Mouse (Mus musculus): ENCODE measurements around the gene Glis3. TPM values are rescaled to one million over a fixed set of nuclear protein-coding genes. Genes with fewer than 3 reads are reported as not detected.

Gene Glis3
- total and polyA plus RNA-seq, 2 experiments from 2014 or later = 1.8 to 16.2 TPM

GRCm38 (mm10) chr19:28624571-28624970 is 55.3 kb downstream of the Glis3 start:
- no peak for ATAC-seq
- no peaks in the 10 kb centered on the region for H3K9me3 ChIP-seq (ENCODE audit: low read length)

GRCm38 (mm10) chr19:28623726-28624125 is 56.2 kb downstream of the Glis3 start:
- H3K27ac ChIP-seq = no peak overlapping the region
- 73% methylated on average over 9 of the region's 10 CpGs for WGBS
- no peak for DNase-seq (ENCODE audit: low spot score)
- ATAC-seq = no peak
- H3K27me3 ChIP-seq (ENCODE audit: insufficient read depth, low read length) = no peaks in the 10 kb centered on the region
- no peaks in the 10 kb centered on the region for H3K36me3 ChIP-seq (ENCODE audit: insufficient read depth, low read length)
- no peaks in the 10 kb centered on the region for H3K4me1 ChIP-seq (ENCODE audit: insufficient read depth, low read length)
- no peaks in the 10 kb centered on the region for H3K9me3 ChIP-seq (ENCODE audit: low read length)
- no peak overlapping the region for H3K9ac ChIP-seq (replicated peaks; ENCODE audit: low read length)
- TF ChIP-seq CTCF (IDR thresholded peaks at IDR 0.05; ENCODE audit: low read depth) = no peak
- no peak overlapping the region for H3K4me2 ChIP-seq (ENCODE audit: low read depth, low read length)
- H3K4me3 ChIP-seq (ENCODE audit: low read length) = no peak overlapping the region

More at GRCm38 (mm10) chr19:28624571-28624970, 55.3 kb downstream of the Glis3 start:
- H3K9ac ChIP-seq (replicated peaks; ENCODE audit: low read length) = no peak overlapping the region
- no peak overlapping the region for H3K4me2 ChIP-seq (ENCODE audit: low read depth, low read length)
- 79% methylated on average over 1 of the region's 1 CpGs for WGBS
- H3K4me3 ChIP-seq (ENCODE audit: low read length) = no peak overlapping the region
- H3K36me3 ChIP-seq (ENCODE audit: insufficient read depth, low read length) = no peaks in the 10 kb centered on the region
- DNase-seq (ENCODE audit: low spot score) = no peak
- no peak for TF ChIP-seq CTCF (IDR thresholded peaks at IDR 0.05; ENCODE audit: low read depth)
- H3K27me3 ChIP-seq (ENCODE audit: insufficient read depth, low read length) = no peaks in the 10 kb centered on the region
- no peaks in the 10 kb centered on the region for H3K4me1 ChIP-seq (ENCODE audit: insufficient read depth, low read length)
- H3K27ac ChIP-seq = no peak overlapping the region

GRCm38 (mm10) chr19:28621608-28622505 is 58.0 kb downstream of the Glis3 start:
- no peak for TF ChIP-seq CTCF (IDR thresholded peaks at IDR 0.05; ENCODE audit: low read depth)
- no peak overlapping the region for H3K9ac ChIP-seq (replicated peaks; ENCODE audit: low read length)
- H3K4me1 ChIP-seq (ENCODE audit: insufficient read depth, low read length) = no peaks in the 10 kb centered on the region
- no peaks in the 10 kb centered on the region for H3K9me3 ChIP-seq (ENCODE audit: low read length)
- no peak for ATAC-seq
- H3K4me3 ChIP-seq (ENCODE audit: low read length) = no peak overlapping the region
- no peaks in the 10 kb centered on the region for H3K36me3 ChIP-seq (ENCODE audit: insufficient read depth, low read length)
- H3K27ac ChIP-seq = no peak overlapping the region
- no peak overlapping the region for H3K4me2 ChIP-seq (ENCODE audit: low read depth, low read length)
- no peak for DNase-seq (ENCODE audit: low spot score)
- no peaks in the 10 kb centered on the region for H3K27me3 ChIP-seq (ENCODE audit: insufficient read depth, low read length)
- 91% methylated on average over 11 of the region's 11 CpGs for WGBS

GRCm38 (mm10) chr19:28617736-28618135 is 62.1 kb downstream of the Glis3 start:
- no peak for TF ChIP-seq CTCF (IDR thresholded peaks at IDR 0.05; ENCODE audit: low read depth)
- H3K9ac ChIP-seq (replicated peaks; ENCODE audit: low read length) = no peak overlapping the region
- no peaks in the 10 kb centered on the region for H3K36me3 ChIP-seq (ENCODE audit: insufficient read depth, low read length)
- no peaks in the 10 kb centered on the region for H3K4me1 ChIP-seq (ENCODE audit: insufficient read depth, low read length)
- DNase-seq (ENCODE audit: low spot score) (no peak), ATAC-seq (no peak)
- no peak overlapping the region for H3K4me2 ChIP-seq (ENCODE audit: low read depth, low read length)
- H3K9me3 ChIP-seq (ENCODE audit: low read length) = no peaks in the 10 kb centered on the region
- H3K4me3 ChIP-seq (ENCODE audit: low read length) = no peak overlapping the region
- H3K27me3 ChIP-seq (ENCODE audit: insufficient read depth, low read length) = no peaks in the 10 kb centered on the region
- H3K27ac ChIP-seq = no peak overlapping the region
- 78% methylated on average over 7 of the region's 7 CpGs for WGBS

GRCm38 (mm10) chr19:28617191-28617590 is 62.7 kb downstream of the Glis3 start:
- Histone ChIP-seq H3K36me3 (ENCODE audit: insufficient read depth, low read length) (no peaks in the 10 kb centered on the region), H3K9ac (replicated peaks; ENCODE audit: low read length) (no peak overlapping the region), H3K27me3 (ENCODE audit: insufficient read depth, low read length) (no peaks in the 10 kb centered on the region), H3K27ac (no peak overlapping the region), H3K9me3 (ENCODE audit: low read length) (no peaks in the 10 kb centered on the region), H3K4me1 (ENCODE audit: insufficient read depth, low read length) (no peaks in the 10 kb centered on the region), H3K4me2 (ENCODE audit: low read depth, low read length) (no peak overlapping the region), H3K4me3 (ENCODE audit: low read length) (no peak overlapping the region)
- no peak for DNase-seq (ENCODE audit: low spot score)
- TF ChIP-seq CTCF (IDR thresholded peaks at IDR 0.05; ENCODE audit: low read depth) = no peak
- WGBS = 42% methylated on average over 8 of the region's 8 CpGs
- ATAC-seq = no peak

- Histone ChIP-seq H3K4me1 (ENCODE audit: insufficient read depth, low read length) (no peaks in the 10 kb centered on the region), H3K9me3 (ENCODE audit: low read length) (no peaks in the 10 kb centered on the region), H3K4me3 (ENCODE audit: low read length) (no peak overlapping the region), H3K9ac (replicated peaks; ENCODE audit: low read length) (no peak overlapping the region), H3K4me2 (ENCODE audit: low read depth, low read length) (no peak overlapping the region), H3K27me3 (ENCODE audit: insufficient read depth, low read length) (no peaks in the 10 kb centered on the region), H3K27ac (no peak overlapping the region), H3K36me3 (ENCODE audit: insufficient read depth, low read length) (no peaks in the 10 kb centered on the region)
- WGBS = 55% methylated on average over 1 of the region's 1 CpGs
- no peak for TF ChIP-seq CTCF (IDR thresholded peaks at IDR 0.05; ENCODE audit: low read depth)
- no peak for ATAC-seq
- DNase-seq (ENCODE audit: low spot score) = no peak
Observed at GRCm38 (mm10) chr19:28616487-28616886, 63.4 kb downstream of the Glis3 start.

GRCm38 (mm10) chr19:28612249-28612648 is 67.6 kb downstream of the Glis3 start:
- no peaks in the 10 kb centered on the region for H3K36me3 ChIP-seq (ENCODE audit: insufficient read depth, low read length)
- ATAC-seq (no peak), DNase-seq (ENCODE audit: low spot score) (no peak)
- 86% methylated on average over 10 of the region's 10 CpGs for WGBS
- H3K4me2 ChIP-seq (ENCODE audit: low read depth, low read length) = no peak overlapping the region
- H3K9ac ChIP-seq (replicated peaks; ENCODE audit: low read length) = no peak overlapping the region
- no peaks in the 10 kb centered on the region for H3K9me3 ChIP-seq (ENCODE audit: low read length)
- no peak overlapping the region for H3K27ac ChIP-seq
- H3K4me3 ChIP-seq (ENCODE audit: low read length) = no peak overlapping the region
- TF ChIP-seq CTCF (IDR thresholded peaks at IDR 0.05; ENCODE audit: low read depth) = no peak
- no peaks in the 10 kb centered on the region for H3K27me3 ChIP-seq (ENCODE audit: insufficient read depth, low read length)
- 0 out of 2 replicates have a peak, but pooled peaks cover 5% of the 10 kb centered on the region for H3K4me1 ChIP-seq (ENCODE audit: insufficient read depth, low read length)

All from hindbrain, postnatal 0 days (tissue).